In the genomic region with DNA sequence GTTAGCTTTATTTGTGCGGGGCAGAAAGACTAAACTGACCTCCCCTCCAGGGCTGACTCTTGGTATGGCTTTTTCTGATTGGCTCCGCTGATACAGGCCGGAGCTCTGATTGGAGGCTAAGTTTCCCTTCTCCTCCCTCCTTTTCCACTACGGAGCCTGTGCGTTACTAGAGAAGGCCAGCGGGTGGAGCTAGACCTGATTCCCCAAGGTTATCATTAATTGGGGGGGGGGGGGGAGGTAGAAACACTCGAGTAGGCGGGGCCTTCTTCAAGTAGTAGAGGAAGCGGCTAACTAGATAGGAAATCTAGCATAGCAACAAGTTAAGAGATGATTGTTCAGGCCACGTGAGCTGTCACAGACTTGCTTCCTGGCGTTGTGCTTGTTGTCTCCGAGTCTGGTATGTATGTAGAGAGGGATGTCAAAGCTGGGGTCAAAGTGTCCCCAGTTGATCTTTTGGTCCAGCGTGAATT, we compare ENCODE assay signal across 8 mouse cellular contexts. TPM values are rescaled to one million over a fixed set of nuclear protein-coding genes. Genes with fewer than 3 reads are reported as not detected.
DNase-seq lines count a peak whose midpoint lies in the region; ATAC-seq lines count a peak whose summit lies in the region.

No protein-coding gene starts in this region.

- no peaks in the 10 kb centered on the region for H3K36me3 ChIP-seq in intestine, embryonic 15.5 days

- DNase-seq in adrenal gland, postnatal 10 days: peak; percentile 89
- DNase-seq in embryo, embryonic 11.5 days (ENCODE audit: low read depth, low spot score): peak; percentile 72
- DNase-seq in gastrocnemius, postnatal 4 days (ENCODE audit: low spot score in 2 of 2): peak; percentile 47 to 84
- peak; percentile 86 to 92 for DNase-seq in left cerebral cortex, postnatal 14 days (ENCODE audit: low spot score in 2 of 2)
- peak; percentile 76 for DNase-seq in right cerebral cortex, postnatal 25 days
- peak; percentile 88 for DNase-seq in yolk sac, embryonic 10.5 days (ENCODE audit: low spot score)

- H3K9ac ChIP-seq in intestine, embryonic 15.5 days: no peak overlapping the region

- under 1% methylated on average over 13 of the region's 13 CpGs for WGBS in intestine, embryonic 15.5 days

- peaks cover 51% of the 10 kb centered on the region for H3K27me3 ChIP-seq in intestine, embryonic 15.5 days (replicated peaks)

- peak overlapping the region; percentile 49 for H3K4me3 ChIP-seq in intestine, embryonic 15.5 days (replicated peaks)

- no peaks in the 10 kb centered on the region for H3K9me3 ChIP-seq in intestine, embryonic 15.5 days

- H3K27ac ChIP-seq in intestine, embryonic 15.5 days: no peak overlapping the region

- peak; percentile 76 for ATAC-seq in intestine, embryonic 15.5 days
- peak; percentile 55 for ATAC-seq in megakaryocyte-erythroid progenitor cell, adult 5-6 weeks (replicated peaks; ENCODE audit: low FRiP score, low TSS enrichment, poor library complexity, severe bottlenecking)

- peak overlapping the region; percentile 99 for H3K4me2 ChIP-seq in intestine, embryonic 15.5 days (replicated peaks)

- H3K4me1 ChIP-seq in intestine, embryonic 15.5 days (replicated peaks): peaks cover 46% of the 10 kb centered on the region

- intact Hi-C loops in left cerebral cortex, postnatal 14 days (cut with DNase I): loop anchor here (5.0 kb wide), 2 partner anchors 61 to 106 kb away; a partner anchor contains a TSS

RNA-seq across cellular contexts. Expression of a gene that starts 1.1 kb away (rescaled TPM):
- total RNA-seq in adrenal gland, postnatal 10 days (2021): under 1 TPM; 0.51 to 0.67 TPM
- under 1 TPM in 1 of 2 experiments, not detected in 1; 0.08 TPM for total RNA-seq in gastrocnemius, postnatal 4 days (2021)
- polyA plus RNA-seq in intestine, embryonic 15.5 days (2015; fragmentation: Nextera tagmentation; extraction: Ambion mirVana): 0.06 and 0.16 TPM in 2 replicates
- 100 to 1,000 TPM; 294 to 307 TPM for total RNA-seq in left cerebral cortex, postnatal 14 days (2021)
- 1.1 and 1.2 TPM in 2 replicates for total RNA-seq in megakaryocyte-erythroid progenitor cell, adult 5-6 weeks (2014; fragmentation: Nextera tagmentation)
- total RNA-seq in megakaryocyte-erythroid progenitor cell, adult 5-6 weeks (2017): 0.05 and 0.27 TPM in 2 replicates

RNA-seq across cellular contexts. Expression of a gene that starts 1.6 kb away (rescaled TPM):
- 1 to 10 TPM; 2.3 to 3.2 TPM for total RNA-seq in adrenal gland, postnatal 10 days (2021)
- total RNA-seq in gastrocnemius, postnatal 4 days (2021): not detected
- 2.9 and 3.0 TPM in 2 replicates for polyA plus RNA-seq in intestine, embryonic 15.5 days (2015; fragmentation: Nextera tagmentation; extraction: Ambion mirVana)
- under 1 TPM in 1 of 2 experiments, not detected in 1; 0.86 TPM for total RNA-seq in left cerebral cortex, postnatal 14 days (2021)
- 34.3 and 38.9 TPM in 2 replicates for total RNA-seq in megakaryocyte-erythroid progenitor cell, adult 5-6 weeks (2014; fragmentation: Nextera tagmentation)
- total RNA-seq in megakaryocyte-erythroid progenitor cell, adult 5-6 weeks (2017): 16.3 and 40.0 TPM in 2 replicates

RNA-seq across cellular contexts. Expression of a gene that starts 15.0 kb away (rescaled TPM):
- 10 to 100 TPM; 10.8 to 12.4 TPM for total RNA-seq in adrenal gland, postnatal 10 days (2021)
- total RNA-seq in gastrocnemius, postnatal 4 days (2021): 1 to 10 TPM; 5.4 to 6.7 TPM
- 12.6 and 12.8 TPM in 2 replicates for polyA plus RNA-seq in intestine, embryonic 15.5 days (2015; fragmentation: Nextera tagmentation; extraction: Ambion mirVana)
- 1 to 10 TPM; 3.0 to 3.6 TPM for total RNA-seq in left cerebral cortex, postnatal 14 days (2021)
- total RNA-seq in megakaryocyte-erythroid progenitor cell, adult 5-6 weeks (2014; fragmentation: Nextera tagmentation): 1.9 and 3.4 TPM in 2 replicates
- 3.6 TPM in 2 replicates for total RNA-seq in megakaryocyte-erythroid progenitor cell, adult 5-6 weeks (2017)

RNA-seq across cellular contexts. Expression of a gene that starts 28.3 kb away (rescaled TPM):
- total RNA-seq in adrenal gland, postnatal 10 days (2021): 100 to 1,000 TPM; 121 to 125 TPM
- total RNA-seq in gastrocnemius, postnatal 4 days (2021): 10 to 100 TPM; 42.7 to 49.2 TPM
- 145 and 159 TPM in 2 replicates for polyA plus RNA-seq in intestine, embryonic 15.5 days (2015; fragmentation: Nextera tagmentation; extraction: Ambion mirVana)
- total RNA-seq in left cerebral cortex, postnatal 14 days (2021): 10 to 100 TPM; 58.7 to 62.9 TPM
- 66.2 and 78.8 TPM in 2 replicates for total RNA-seq in megakaryocyte-erythroid progenitor cell, adult 5-6 weeks (2014; fragmentation: Nextera tagmentation)
- total RNA-seq in megakaryocyte-erythroid progenitor cell, adult 5-6 weeks (2017): 23.7 and 43.3 TPM in 2 replicates

RNA-seq across cellular contexts. Expression of a gene that starts 36.1 kb away (rescaled TPM):
- not detected for total RNA-seq in adrenal gland, postnatal 10 days (2021)
- total RNA-seq in gastrocnemius, postnatal 4 days (2021): not detected
- polyA plus RNA-seq in intestine, embryonic 15.5 days (2015; fragmentation: Nextera tagmentation; extraction: Ambion mirVana): 1.0 and 1.1 TPM in 2 replicates
- total RNA-seq in left cerebral cortex, postnatal 14 days (2021): 1 to 10 TPM in 1 of 2 experiments, not detected in 1; 1.8 TPM
- total RNA-seq in megakaryocyte-erythroid progenitor cell, adult 5-6 weeks (2014; fragmentation: Nextera tagmentation): 10.2 TPM in 1 of 2 replicates, not detected in the other
- 1.7 TPM in 1 of 2 replicates, not detected in the other for total RNA-seq in megakaryocyte-erythroid progenitor cell, adult 5-6 weeks (2017)

Comparison
In these comparisons a context has a peak if more than half of its experiments do, and no peak if none do; other contexts are left out.
1. RNA of a gene that starts 1.1 kb away (total RNA-seq): 294 to 307 TPM in left cerebral cortex, postnatal 14 days; 0.05 to 1.2 TPM in megakaryocyte-erythroid progenitor cell, adult 5-6 weeks, 0.51 to 0.67 TPM in adrenal gland, postnatal 10 days and 0.08 TPM in gastrocnemius, postnatal 4 days; every median in the first group is over 100 times any median in the second.
2. RNA of a gene that starts 1.6 kb away (total RNA-seq): 16.3 to 40.0 TPM in megakaryocyte-erythroid progenitor cell, adult 5-6 weeks; 2.3 to 3.2 TPM in adrenal gland, postnatal 10 days, 0.86 TPM in left cerebral cortex, postnatal 14 days and not detected in gastrocnemius, postnatal 4 days; every median in the first group is over 4 times any median in the second.
3. Peak in every context shown above with its lines, with median percentiles within 50 percentile points of each other: DNase-seq.